Mouse (Mus musculus): ENCODE data around the gene Pla2g6.

Gene Pla2g6

GRCm38 (mm10) chr15:79273020-79273419, 55.2 kb downstream of the Pla2g6 start:
- DNase-seq (ENCODE audit: low spot score) = no peak

DNA sequence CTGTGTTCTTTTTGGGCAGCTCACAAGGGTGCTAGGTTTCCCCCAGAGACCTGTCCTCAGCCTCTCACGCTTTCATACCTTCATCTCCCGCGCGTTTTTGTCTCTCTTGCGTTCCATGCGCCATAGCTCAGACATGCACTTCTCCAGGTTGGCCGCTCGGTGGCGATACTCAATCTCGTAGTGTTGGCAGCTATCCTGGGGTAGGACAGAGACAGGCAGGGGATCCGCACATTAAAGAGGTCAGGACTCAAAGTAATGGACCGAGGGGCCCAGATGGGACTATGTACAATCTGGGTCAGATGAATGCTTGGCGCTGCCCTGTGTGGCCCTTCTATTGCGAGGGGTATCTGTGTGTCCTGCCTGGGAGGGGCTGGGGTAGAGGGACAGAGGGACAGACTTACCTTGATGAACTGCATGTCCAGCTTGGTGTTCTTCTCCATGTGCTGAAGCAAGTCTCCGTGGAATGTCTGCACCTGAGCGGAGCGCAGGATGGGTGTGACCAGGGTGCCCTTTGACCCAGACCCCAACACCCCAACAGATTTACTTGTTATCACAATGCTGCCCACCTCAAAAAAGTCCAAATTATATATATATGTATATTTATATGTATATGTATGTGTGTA, 57.0 kb downstream of the Pla2g6 start:
- no peak for DNase-seq (ENCODE audit: low spot score)

GRCm38 (mm10) chr15:79270317-79271123, 57.7 kb downstream of the Pla2g6 start:
- peak; percentile 68 for DNase-seq (ENCODE audit: low spot score)

- DNase-seq (ENCODE audit: low spot score) = no peak
Measured at GRCm38 (mm10) chr15:79268521-79268920, 59.7 kb downstream of the Pla2g6 start.

GRCm38 (mm10) chr15:79265384-79265783, 62.8 kb downstream of the Pla2g6 start:
- no peak for DNase-seq (ENCODE audit: low spot score)

GRCm38 (mm10) chr15:79263726-79264125, 64.5 kb downstream of the Pla2g6 start:
- DNase-seq (ENCODE audit: low spot score) = no peak

- DNase-seq (ENCODE audit: low spot score) = no peak
Measured at GRCm38 (mm10) chr15:79262786-79263309, 65.3 kb downstream of the Pla2g6 start.

DNA sequence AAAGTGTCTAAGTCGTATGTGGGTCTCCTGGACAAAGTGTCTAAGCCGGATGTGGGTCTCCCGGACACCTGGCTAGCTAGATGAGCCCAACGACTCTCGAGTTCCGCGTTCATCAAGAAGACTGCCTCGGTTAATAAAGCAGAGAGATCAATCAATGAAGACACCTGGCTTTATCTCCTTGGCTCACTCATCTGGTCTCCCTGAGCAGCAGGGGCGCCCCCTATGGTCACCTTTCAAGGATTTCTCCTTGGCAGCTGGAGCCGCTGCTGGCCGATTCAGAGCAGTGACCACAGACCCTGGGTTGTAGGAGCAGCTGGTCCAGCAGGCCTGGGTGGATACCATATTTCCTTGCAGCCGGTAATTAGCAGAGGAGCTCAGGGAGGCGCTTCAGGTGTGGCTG, 65.8 kb downstream of the Pla2g6 start:
- no peak for DNase-seq (ENCODE audit: low spot score)

DNA sequence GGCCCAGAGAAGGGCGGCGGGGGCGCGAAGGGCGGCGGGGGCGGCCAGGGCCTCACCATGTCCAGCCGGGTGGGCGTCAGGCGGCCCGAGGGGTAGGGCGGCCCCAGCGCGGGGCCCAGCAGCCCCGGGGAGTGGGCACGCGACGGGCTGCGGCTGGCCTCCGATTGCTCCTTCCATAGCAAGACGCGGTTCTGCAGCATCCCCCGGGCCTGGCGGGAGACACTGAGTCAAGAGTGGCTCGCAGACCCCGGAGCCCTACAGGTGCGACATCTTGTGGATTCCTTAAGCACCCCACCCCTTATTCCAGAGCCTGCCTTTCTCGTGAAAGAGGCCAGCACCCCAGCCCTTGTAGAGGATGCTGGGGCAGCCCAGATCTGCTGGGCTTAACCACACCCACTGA, 66.4 kb downstream of the Pla2g6 start:
- no peak for DNase-seq (ENCODE audit: low spot score)

- DNase-seq (ENCODE audit: low spot score) = no peak
Measured at GRCm38 (mm10) chr15:79261095-79261725, 67.0 kb downstream of the Pla2g6 start.

- no peak for DNase-seq (ENCODE audit: low spot score)
Measured at GRCm38 (mm10) chr15:79258521-79258920, 69.7 kb downstream of the Pla2g6 start.

DNA sequence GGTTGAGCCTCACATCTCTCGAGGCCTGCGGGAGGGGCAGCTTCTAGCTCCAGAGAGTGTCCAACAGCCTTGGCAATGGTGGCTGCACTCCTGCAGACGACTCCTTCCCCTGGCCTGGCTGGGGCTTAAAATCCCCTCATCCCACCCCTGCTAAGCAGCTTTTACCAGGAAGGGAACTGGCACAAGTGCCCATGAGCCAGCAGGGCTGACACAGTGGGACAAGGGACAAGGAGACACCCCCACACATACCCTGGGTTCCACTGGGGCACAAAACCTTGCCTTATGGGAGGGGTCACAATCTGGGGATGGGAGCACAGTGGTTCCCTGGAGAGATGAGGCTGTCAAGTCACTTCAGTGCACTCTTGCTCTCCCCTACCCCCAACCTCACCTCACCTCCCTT, 73.5 kb downstream of the Pla2g6 start, which contains the start of gene Slc16a8:
Gene Slc16a8 (minus strand): TSS at position 101 of the 400 bp plus-strand sequence.
- DNase-seq (ENCODE audit: low spot score) = no peak

- no peak for DNase-seq (ENCODE audit: low spot score)
Measured at GRCm38 (mm10) chr15:79252580-79252979, 75.6 kb downstream of the Pla2g6 start.

- DNase-seq (ENCODE audit: low spot score) = no peak
Measured at GRCm38 (mm10) chr15:79251781-79252491, 76.3 kb downstream of the Pla2g6 start.

- DNase-seq (ENCODE audit: low spot score) = no peak
Measured at GRCm38 (mm10) chr15:79251168-79251567, 77.0 kb downstream of the Pla2g6 start.

DNA sequence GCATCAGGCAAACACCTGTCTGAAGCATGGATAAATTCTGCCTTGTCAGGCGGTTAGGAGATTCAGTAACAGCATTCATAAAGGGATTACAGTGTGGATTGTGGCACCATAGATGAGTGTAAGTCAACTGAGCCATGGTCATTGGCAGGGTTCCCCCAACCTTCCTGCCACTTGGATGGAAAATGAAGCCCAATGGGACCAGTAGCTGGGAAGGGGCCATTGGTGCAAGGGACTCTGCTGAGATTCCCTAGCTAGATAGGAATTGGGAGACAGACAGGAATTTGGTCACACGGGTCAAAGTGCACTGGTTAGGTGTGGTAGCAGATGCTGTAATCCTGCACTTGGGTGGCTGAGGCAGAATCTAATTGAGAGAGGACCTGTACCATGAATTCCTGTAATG, 78.0 kb downstream of the Pla2g6 start:
- DNase-seq (ENCODE audit: low spot score) = no peak

- DNase-seq (ENCODE audit: low spot score) = no peak
Measured at GRCm38 (mm10) chr15:79245321-79245720, 82.9 kb downstream of the Pla2g6 start.

DNA sequence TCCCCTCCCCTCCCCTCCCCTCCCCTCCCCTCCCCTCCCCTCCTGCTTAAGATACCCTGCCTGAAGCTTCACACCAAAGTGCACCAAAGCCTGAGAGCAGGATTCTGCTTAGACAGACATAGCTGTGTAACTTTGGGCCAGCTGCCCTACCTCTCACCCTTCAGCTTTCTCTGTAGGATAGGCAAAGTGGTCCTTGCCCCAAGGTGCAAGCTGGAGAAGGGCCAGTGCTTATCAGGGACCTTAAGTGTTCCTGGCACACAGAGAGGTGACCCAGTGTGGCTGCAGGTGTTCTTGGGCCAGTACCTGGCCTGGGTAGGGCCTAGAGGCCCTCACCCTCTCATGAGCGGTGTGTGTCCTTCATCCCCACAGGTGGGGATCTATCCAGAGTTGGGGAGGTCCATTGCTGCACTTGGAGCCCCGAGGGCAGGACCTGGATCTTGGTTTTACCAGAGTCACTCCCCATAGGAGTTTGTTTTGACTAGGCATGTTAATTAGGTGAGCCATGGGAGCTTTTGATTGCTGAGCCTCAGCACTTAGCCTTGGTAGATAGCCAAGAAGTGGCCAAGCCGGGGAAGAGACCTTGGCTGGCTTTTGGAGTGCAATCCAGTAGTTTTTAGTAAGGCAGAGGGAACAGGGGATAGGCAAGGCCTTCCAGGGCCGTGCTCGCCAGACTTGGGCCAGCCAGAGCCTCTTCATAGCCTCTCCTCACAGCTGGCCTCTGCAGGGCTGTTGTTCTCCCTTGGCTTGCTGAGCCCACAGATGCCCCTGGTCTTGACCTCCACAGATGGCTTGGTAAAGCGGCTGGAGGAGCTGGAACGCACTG, 83.9 kb downstream of the Pla2g6 start:
- DNase-seq (ENCODE audit: low spot score) = no peak

GRCm38 (mm10) chr15:79243234-79244042, 84.8 kb downstream of the Pla2g6 start:
- peak; percentile 99 for DNase-seq (ENCODE audit: low spot score)

- DNase-seq (ENCODE audit: low spot score) = no peak
Measured at GRCm38 (mm10) chr15:79242574-79243233, 85.5 kb downstream of the Pla2g6 start.
